Mouse (Mus musculus): Measurements from ENCODE around the gene Gramd4. TPM values are rescaled to one million over a fixed set of nuclear protein-coding genes. Genes with fewer than 3 reads are reported as not detected.
"Not testable (repeated sequence)": the region's sequence is repeated elsewhere in the genome, so short reads cannot be mapped to it uniquely, and the experiment has no call there.

Gramd4 gene
- polyA plus RNA-seq, 1 experiment from 2014 or later: 56.8 TPM

DNA sequence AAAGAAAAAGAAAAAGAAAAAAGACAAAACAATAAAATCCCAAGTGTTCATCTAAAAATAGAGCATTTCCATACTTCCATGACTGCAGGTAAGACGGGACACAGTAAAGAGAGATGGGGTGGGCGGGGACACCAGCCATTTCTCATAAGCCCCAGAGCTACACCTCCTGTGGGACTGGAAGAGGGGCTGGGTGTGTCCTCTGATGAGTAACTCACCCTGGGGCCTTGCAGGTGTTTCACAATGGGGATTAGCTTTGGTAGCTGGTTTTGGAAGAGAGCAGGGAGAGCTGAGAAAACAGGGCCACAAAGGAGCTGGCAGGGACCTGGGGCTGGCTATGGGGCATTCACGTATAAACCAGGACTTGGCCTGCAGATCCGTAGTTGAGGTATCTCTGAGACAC, 93.1 kb downstream of the Gramd4 start:
- H3K27me3 ChIP-seq (replicated peaks; ENCODE audit: control insufficient read depth, insufficient read depth, low read length): no peaks in the 10 kb centered on the region
- ATAC-seq: no peak
- no peaks in the 10 kb centered on the region for H3K4me1 ChIP-seq (replicated peaks; ENCODE audit: control insufficient read depth, insufficient read depth, low read length)
- no peaks in the 10 kb centered on the region for H3K9me3 ChIP-seq (ENCODE audit: control insufficient read depth, low read length)
- WGBS: 72% methylated on average over 4 of the region's 4 CpGs
- H3K36me3 ChIP-seq (ENCODE audit: control insufficient read depth, insufficient read depth): no peaks in the 10 kb centered on the region
- no peak overlapping the region for H3K4me3 ChIP-seq (replicated peaks; ENCODE audit: low read length)
- no peak overlapping the region for H3K9ac ChIP-seq (replicated peaks; ENCODE audit: low read depth, low read length)
- H3K4me2 ChIP-seq (ENCODE audit: low read length): no peak overlapping the region
- no peak overlapping the region for H3K27ac ChIP-seq (ENCODE audit: low read length)

DNA sequence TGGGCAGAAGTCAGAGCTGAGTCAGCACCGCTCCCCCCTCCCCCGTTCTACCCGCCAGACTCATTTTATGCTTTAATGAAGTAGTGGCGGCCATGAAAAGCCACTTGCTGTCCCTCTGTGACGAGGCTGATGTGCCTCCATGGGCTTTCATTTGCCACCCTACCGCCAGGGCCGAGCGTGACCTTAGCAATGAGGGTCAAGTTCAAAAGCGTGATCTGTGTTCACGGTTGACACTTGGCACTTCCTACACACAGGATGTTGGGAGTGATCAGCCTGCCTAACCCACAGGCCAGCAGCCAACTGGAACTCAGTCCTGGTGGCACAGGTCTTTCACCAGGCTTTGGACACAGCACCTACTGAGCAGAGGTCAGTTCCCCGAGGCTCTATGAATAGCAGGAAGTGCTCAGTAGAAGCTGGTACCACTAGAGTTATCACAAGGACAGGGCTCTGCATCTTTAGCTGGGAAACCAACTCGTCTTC, 96.0 kb downstream of the Gramd4 start:
- H3K36me3 ChIP-seq (ENCODE audit: control insufficient read depth, insufficient read depth): peaks cover 3% of the 10 kb centered on the region; the same call in 1 of the 2 replicates
- H3K27ac ChIP-seq (ENCODE audit: low read length): no peak overlapping the region
- H3K9ac ChIP-seq (replicated peaks; ENCODE audit: low read depth, low read length): no peak overlapping the region
- no peaks in the 10 kb centered on the region for H3K4me1 ChIP-seq (replicated peaks; ENCODE audit: control insufficient read depth, insufficient read depth, low read length)
- no peak overlapping the region for H3K4me2 ChIP-seq (ENCODE audit: low read length)
- 91% methylated on average over 12 of the region's 12 CpGs for WGBS
- ATAC-seq: no peak
- no peaks in the 10 kb centered on the region for H3K9me3 ChIP-seq (ENCODE audit: control insufficient read depth, low read length)
- no peaks in the 10 kb centered on the region for H3K27me3 ChIP-seq (replicated peaks; ENCODE audit: control insufficient read depth, insufficient read depth, low read length)
- no peak overlapping the region for H3K4me3 ChIP-seq (replicated peaks; ENCODE audit: low read length)

DNA sequence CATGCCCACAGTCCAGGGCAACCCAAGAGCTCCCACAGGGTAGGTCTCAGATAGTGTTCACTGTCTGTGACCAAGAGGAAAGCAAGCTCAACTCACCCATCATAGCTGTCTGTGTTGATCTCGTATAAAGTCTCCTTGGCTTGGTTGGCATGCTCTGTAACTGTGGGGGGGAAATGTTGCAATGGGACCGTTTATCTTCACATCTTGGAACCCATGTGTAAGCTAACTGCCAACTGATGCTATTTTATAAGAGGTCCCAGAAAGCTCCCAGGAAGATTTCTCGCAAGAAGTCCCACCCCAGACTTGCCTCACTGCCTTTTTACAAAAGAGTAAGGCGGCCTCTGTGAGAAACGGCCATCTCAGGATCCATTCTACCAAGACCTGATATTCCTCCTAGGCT, 99.0 kb downstream of the Gramd4 start:
- Histone ChIP-seq H3K9me3 (ENCODE audit: control insufficient read depth, low read length) (no peaks in the 10 kb centered on the region), H3K9ac (replicated peaks; ENCODE audit: low read depth, low read length) (no peak overlapping the region), H3K27ac (ENCODE audit: low read length) (no peak overlapping the region), H3K4me3 (replicated peaks; ENCODE audit: low read length) (no peak overlapping the region), H3K4me2 (ENCODE audit: low read length) (no peak overlapping the region), H3K36me3 (ENCODE audit: control insufficient read depth, insufficient read depth) (peaks cover 3% of the 10 kb centered on the region; the same call in 1 of the 2 replicates), H3K4me1 (replicated peaks; ENCODE audit: control insufficient read depth, insufficient read depth, low read length) (no peaks in the 10 kb centered on the region), H3K27me3 (replicated peaks; ENCODE audit: control insufficient read depth, insufficient read depth, low read length) (no peaks in the 10 kb centered on the region)
- no peak for ATAC-seq
- 78% methylated on average over 5 of the region's 5 CpGs for WGBS

DNA sequence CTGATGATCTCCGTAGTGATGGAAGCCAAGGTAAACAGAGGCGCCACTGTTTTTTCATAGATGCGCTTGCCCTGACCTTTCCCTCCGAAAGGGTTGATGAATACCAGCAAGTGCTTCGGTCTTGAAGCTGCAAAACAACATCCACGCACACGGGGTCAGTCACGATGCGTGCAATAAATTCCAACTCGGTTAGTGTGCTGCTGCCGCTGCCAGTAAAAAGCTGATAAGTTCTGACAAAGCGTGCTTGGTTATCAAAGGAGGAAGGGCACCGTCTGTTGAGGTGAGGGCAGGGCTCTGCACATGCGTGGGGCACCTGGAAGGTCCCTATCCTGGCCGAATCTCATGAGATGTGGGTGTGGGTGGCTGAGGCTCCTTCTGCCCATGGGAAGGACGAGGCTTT, 101.6 kb downstream of the Gramd4 start:
- no peaks in the 10 kb centered on the region for H3K9me3 ChIP-seq (ENCODE audit: control insufficient read depth, low read length)
- no peak overlapping the region for H3K27ac ChIP-seq (ENCODE audit: low read length)
- H3K4me1 ChIP-seq (replicated peaks; ENCODE audit: control insufficient read depth, insufficient read depth, low read length): no peaks in the 10 kb centered on the region
- 90% methylated on average over 16 of the region's 16 CpGs for WGBS
- no peak for ATAC-seq
- H3K27me3 ChIP-seq (replicated peaks; ENCODE audit: control insufficient read depth, insufficient read depth, low read length): no peaks in the 10 kb centered on the region
- no peak overlapping the region for H3K4me3 ChIP-seq (replicated peaks; ENCODE audit: low read length)
- no peak overlapping the region for H3K9ac ChIP-seq (replicated peaks; ENCODE audit: low read depth, low read length)
- H3K4me2 ChIP-seq (ENCODE audit: low read length): no peak overlapping the region
- peaks cover 6% of the 10 kb centered on the region for H3K36me3 ChIP-seq (ENCODE audit: control insufficient read depth, insufficient read depth)

DNA sequence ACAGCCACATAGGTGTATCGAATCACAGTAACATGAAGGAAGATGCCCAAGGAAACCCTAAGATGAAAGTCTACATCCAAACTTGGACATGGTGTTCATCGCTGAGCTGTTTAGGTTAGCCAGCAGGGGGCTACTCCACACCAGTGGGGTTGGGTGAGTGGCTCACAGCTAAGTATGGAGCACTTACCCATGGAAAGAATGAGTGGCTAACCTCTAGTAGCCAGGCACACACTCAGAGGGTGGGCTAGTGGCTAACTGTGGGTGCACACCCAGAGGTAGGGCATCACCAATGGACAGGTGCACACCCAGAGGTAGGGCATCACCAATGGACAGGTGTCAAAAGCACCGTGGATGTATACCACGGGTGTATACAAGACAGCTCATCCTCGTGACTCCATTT, 102.2 kb downstream of the Gramd4 start:
- no peak overlapping the region for H3K27ac ChIP-seq (ENCODE audit: low read length)

DNA sequence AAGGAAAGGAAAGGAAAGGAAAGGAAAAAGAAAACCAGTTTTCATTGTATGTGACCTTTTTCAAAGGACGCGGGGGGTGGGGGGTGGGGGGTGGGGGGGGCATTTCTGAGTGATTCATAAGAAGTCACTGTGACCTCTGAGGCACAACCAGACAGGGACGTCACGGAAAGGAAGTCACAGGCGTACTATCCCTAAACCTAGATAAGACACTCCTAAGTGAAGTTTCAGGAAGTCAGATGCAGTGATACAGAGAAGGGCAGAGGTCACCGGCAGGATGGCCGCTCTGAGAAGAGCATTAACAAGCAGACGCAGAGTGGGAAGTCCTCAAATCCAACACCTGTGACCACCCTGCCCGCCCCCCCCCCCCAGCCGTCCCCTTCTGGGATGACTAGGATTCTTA, 103.4 kb downstream of the Gramd4 start:
- H3K4me2 ChIP-seq (ENCODE audit: low read length): no peak overlapping the region
- no peak overlapping the region for H3K4me3 ChIP-seq (replicated peaks; ENCODE audit: low read length)
- WGBS: 90% methylated on average over 10 of the region's 10 CpGs
- no peak for ATAC-seq
- H3K36me3 ChIP-seq (ENCODE audit: control insufficient read depth, insufficient read depth): peaks cover 6% of the 10 kb centered on the region
- H3K27me3 ChIP-seq (replicated peaks; ENCODE audit: control insufficient read depth, insufficient read depth, low read length): no peaks in the 10 kb centered on the region
- H3K4me1 ChIP-seq (replicated peaks; ENCODE audit: control insufficient read depth, insufficient read depth, low read length): 0 out of 2 replicates have a peak, but pooled peaks cover 3% of the 10 kb centered on the region
- no peak overlapping the region for H3K27ac ChIP-seq (ENCODE audit: low read length)
- no peak overlapping the region for H3K9ac ChIP-seq (replicated peaks; ENCODE audit: low read depth, low read length)
- no peaks in the 10 kb centered on the region for H3K9me3 ChIP-seq (ENCODE audit: control insufficient read depth, low read length)

More for the DNA sequence above, 102.2 kb downstream of the Gramd4 start:
- Histone ChIP-seq H3K4me1 (replicated peaks; ENCODE audit: control insufficient read depth, insufficient read depth, low read length) (0 out of 2 replicates have a peak, but pooled peaks cover 3% of the 10 kb centered on the region), H3K4me3 (replicated peaks; ENCODE audit: low read length) (no peak overlapping the region), H3K9me3 (ENCODE audit: control insufficient read depth, low read length) (no peaks in the 10 kb centered on the region), H3K4me2 (ENCODE audit: low read length) (no peak overlapping the region), H3K36me3 (ENCODE audit: control insufficient read depth, insufficient read depth) (peaks cover 6% of the 10 kb centered on the region), H3K9ac (replicated peaks; ENCODE audit: low read depth, low read length) (no peak overlapping the region), H3K27me3 (replicated peaks; ENCODE audit: control insufficient read depth, insufficient read depth, low read length) (no peaks in the 10 kb centered on the region)
- no peak for ATAC-seq
- 88% methylated on average over 5 of the region's 5 CpGs for WGBS

DNA sequence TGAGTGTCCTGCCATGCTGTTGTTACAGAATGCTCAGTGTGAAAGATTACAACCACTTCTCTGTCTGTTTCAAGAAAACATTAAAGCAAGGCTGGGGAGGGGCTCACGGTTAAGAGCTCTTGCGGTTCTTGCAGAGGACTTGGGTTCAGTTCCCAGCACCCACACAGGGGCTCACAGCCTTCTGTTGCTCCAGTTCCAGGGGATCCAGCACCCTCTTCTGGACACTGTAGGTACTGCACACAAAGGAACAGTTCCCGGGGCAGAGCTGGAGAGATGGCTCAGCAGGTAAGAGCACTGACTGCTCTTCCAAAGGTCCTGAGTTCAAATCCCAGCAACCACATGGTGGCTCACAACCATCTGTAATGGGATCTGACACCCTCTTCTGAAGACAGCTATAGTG, 104.3 kb downstream of the Gramd4 start:
- ATAC-seq; H3K4me3 ChIP-seq (replicated peaks; ENCODE audit: low read length); H3K27ac ChIP-seq (ENCODE audit: low read length); H3K36me3 ChIP-seq (ENCODE audit: control insufficient read depth, insufficient read depth); H3K9me3 ChIP-seq (ENCODE audit: control insufficient read depth, low read length); H3K4me2 ChIP-seq (ENCODE audit: low read length); H3K4me1 ChIP-seq (replicated peaks; ENCODE audit: control insufficient read depth, insufficient read depth, low read length); H3K9ac ChIP-seq (replicated peaks; ENCODE audit: low read depth, low read length); H3K27me3 ChIP-seq (replicated peaks; ENCODE audit: control insufficient read depth, insufficient read depth, low read length): not testable (repeated sequence)
- 95% methylated on average over 3 of the region's 3 CpGs for WGBS

DNA sequence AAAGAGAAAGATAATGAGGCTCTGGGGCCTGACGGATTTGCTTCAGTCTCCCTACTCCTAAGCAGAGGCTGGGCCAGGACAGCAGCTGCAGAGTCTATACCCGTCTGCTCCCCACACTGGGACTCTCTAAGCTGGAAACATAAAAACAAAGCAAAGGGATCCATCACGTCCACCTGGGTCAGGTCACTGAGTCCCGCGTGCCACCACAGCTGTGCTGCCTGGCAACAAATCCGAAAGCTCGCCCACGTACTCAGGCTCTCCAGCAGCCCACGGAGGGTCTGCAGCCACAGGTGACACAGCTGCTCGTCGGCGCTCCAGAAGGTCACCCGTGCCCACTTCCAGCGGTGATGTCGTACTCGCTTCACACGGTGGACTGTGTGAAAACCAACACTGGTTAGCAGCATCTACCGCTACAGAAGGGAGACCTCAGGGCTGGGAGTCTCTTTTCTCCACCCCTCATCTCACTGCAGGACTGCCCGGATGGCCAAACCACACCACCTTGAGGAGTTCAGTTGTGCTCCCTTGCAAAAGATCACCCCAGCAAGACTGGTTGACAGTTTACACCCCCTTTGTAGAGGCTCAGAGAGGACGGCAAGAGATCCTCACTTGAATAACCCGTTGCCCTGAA, 107.3 kb downstream of the Gramd4 start:
- no peak overlapping the region for H3K27ac ChIP-seq (ENCODE audit: low read length)
- H3K4me2 ChIP-seq (ENCODE audit: low read length): no peak overlapping the region
- H3K9ac ChIP-seq (replicated peaks; ENCODE audit: low read depth, low read length): no peak overlapping the region
- H3K36me3 ChIP-seq (ENCODE audit: control insufficient read depth, insufficient read depth): peaks cover 3% of the 10 kb centered on the region; the same call in 1 of the 2 replicates
- no peaks in the 10 kb centered on the region for H3K27me3 ChIP-seq (replicated peaks; ENCODE audit: control insufficient read depth, insufficient read depth, low read length)
- ATAC-seq: no peak
- WGBS: 73% methylated on average over 21 of the region's 21 CpGs
- no peaks in the 10 kb centered on the region for H3K9me3 ChIP-seq (ENCODE audit: control insufficient read depth, low read length)
- peaks cover 11% of the 10 kb centered on the region for H3K4me1 ChIP-seq (replicated peaks; ENCODE audit: control insufficient read depth, insufficient read depth, low read length)
- no peak overlapping the region for H3K4me3 ChIP-seq (replicated peaks; ENCODE audit: low read length)

DNA sequence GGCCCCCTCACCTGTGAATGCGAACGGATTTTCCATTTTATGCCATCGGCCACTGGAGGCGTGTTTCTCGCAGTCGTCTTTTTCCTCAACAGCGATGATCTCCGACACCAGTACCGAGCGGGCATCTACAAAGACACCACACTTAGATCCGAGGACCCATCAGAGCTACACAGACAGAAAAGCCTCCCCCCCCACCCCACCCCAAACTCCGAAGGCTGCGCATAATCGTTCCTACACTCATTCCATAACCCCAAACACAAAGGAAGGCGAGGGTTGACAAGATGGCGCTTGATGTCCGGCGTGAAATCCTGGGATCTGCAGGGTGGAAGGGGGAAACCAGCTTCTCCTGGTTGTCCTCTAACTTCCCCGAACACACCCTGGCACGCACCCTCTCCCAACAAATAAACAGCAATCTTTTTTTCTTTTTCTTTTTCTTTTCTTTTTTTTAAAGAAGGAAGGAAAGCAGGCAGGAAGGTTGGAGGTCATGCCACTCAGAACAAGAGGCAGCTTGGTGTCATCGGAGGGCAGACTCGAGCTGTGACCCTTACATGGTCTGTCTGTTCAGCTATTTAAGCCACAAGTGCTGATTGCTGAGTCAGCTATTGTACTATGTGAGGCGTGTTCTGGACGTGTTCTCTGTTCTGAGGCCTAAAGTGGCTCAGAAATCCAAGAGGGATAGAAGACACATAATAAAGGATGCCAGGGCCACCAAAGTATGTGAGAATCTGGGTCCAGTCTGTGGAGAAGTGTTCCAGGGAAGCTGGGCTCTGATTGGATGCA, 108.5 kb downstream of the Gramd4 start:
- Histone ChIP-seq H3K9ac (replicated peaks; ENCODE audit: low read depth, low read length) (no peak overlapping the region), H3K4me2 (ENCODE audit: low read length) (no peak overlapping the region), H3K4me3 (replicated peaks; ENCODE audit: low read length) (no peak overlapping the region), H3K4me1 (replicated peaks; ENCODE audit: control insufficient read depth, insufficient read depth, low read length) (peaks cover 11% of the 10 kb centered on the region), H3K27ac (ENCODE audit: low read length) (no peak overlapping the region), H3K9me3 (ENCODE audit: control insufficient read depth, low read length) (no peaks in the 10 kb centered on the region), H3K27me3 (replicated peaks; ENCODE audit: control insufficient read depth, insufficient read depth, low read length) (no peaks in the 10 kb centered on the region), H3K36me3 (ENCODE audit: control insufficient read depth, insufficient read depth) (peaks cover 3% of the 10 kb centered on the region; the same call in 1 of the 2 replicates)
- WGBS: 91% methylated on average over 24 of the region's 24 CpGs
- ATAC-seq: no peak
